Mouse (Mus musculus) mesoderm, embryonic 11.5 days (tissue): ENCODE results near the gene Olfr512.
A peak's percentile ranks its signal among the peaks of the same experiment; 100 is the strongest.

Source experiments
- DNase-seq: peaks from one replicate; pipeline ENCODE4 v3.0.0-alpha.2; 2012; ENCODE audit warnings: low read depth, low spot score

Gene Olfr512

GRCm38 (mm10) chr7:108713020-108713419, at the start of gene Olfr512:
Gene Olfr512 (plus strand): TSS chr7:108713320.
- DNase-seq, result no peak

GRCm38 (mm10) chr7:108666118-108666517, 47.0 kb upstream of the Olfr512 start, which contains the start of gene Olfr510:
Gene Olfr510 (plus strand): TSS chr7:108666418.
- DNase-seq, result no peak

GRCm38 (mm10) chr7:108671058-108671457, 42.1 kb upstream of the Olfr512 start:
- DNase-seq, result no peak

- DNase-seq, result no peak
These were observed 34.2 kb upstream of the Olfr512 start for GRCm38 (mm10) chr7:108678886-108679285.

- no peak for DNase-seq
These were observed 37.6 kb downstream of the Olfr512 start, which contains the start of gene Olfr513 for GRCm38 (mm10) chr7:108750673-108751072. Gene Olfr513 (plus strand): TSS chr7:108750973.

GRCm38 (mm10) chr7:108760411-108760810, 47.3 kb downstream of the Olfr512 start:
- DNase-seq, result peak; percentile 65
